In genomic region chr15:41948347-41949093, GRCm38 (mm10) we compare ENCODE assay signal across 7 mouse cellular contexts.
DNase-seq lines count a peak whose midpoint lies in the region; ATAC-seq lines count a peak whose summit lies in the region.

No protein-coding gene starts in this region.

- peak; percentile 19 for DNase-seq in thymus, postnatal 14 days
- DNase-seq in thymus, adult 18-20 months, result no peak
- DNase-seq in lung, postnatal 25 days (ENCODE audit: low spot score), result peak; percentile 19
- DNase-seq in layer of hippocampus, adult 11-12 months (ENCODE audit: low spot score), result no peak
- no peak for DNase-seq in urinary bladder, postnatal 14 days (ENCODE audit: low spot score)

- peak; percentile 85 for ATAC-seq in common myeloid progenitor, adult 5-6 weeks (replicated peaks; ENCODE audit: low read depth, poor library complexity, severe bottlenecking)
- peak; percentile 54 for ATAC-seq in inflammation-experienced regulatory T-cells, adult 6 months

Comparison
In these comparisons a context has a peak if more than half of its experiments do, and no peak if none do; other contexts are left out.
1. DNase-seq: peak in thymus, postnatal 14 days (single experiment) and lung, postnatal 25 days (single experiment); none in thymus, adult 18-20 months (0 of 2), layer of hippocampus, adult 11-12 months (single experiment) and urinary bladder, postnatal 14 days (single experiment).